In genomic region chr12:51900551-51900950, GRCm38 (mm10) we compare ENCODE assay signal across 15 mouse cellular contexts.
A peak's percentile ranks its signal among the peaks of the same experiment; 100 is the strongest.
DNase-seq lines count a peak whose midpoint lies in the region; ATAC-seq and TF ChIP-seq lines count a peak whose summit lies in the region.
"Had no signal": no experiment of that assay in that cellular context is flagged by ENCODE, and none has a peak within 500 bp of the region (broad histone marks: within the 10 kb centered on the region; RNA-seq: fewer than 3 reads in every experiment).

No protein-coding gene starts in this region.

- H3K4me1 ChIP-seq in hindbrain, postnatal 0 days (ENCODE audit: insufficient read depth, low read length), result no peaks in the 10 kb centered on the region
- H3K4me1 ChIP-seq in hindbrain, embryonic 12.5 days, result no peaks in the 10 kb centered on the region
- H3K4me1 ChIP-seq in forebrain, postnatal 0 days (ENCODE audit: insufficient read depth), result no peaks in the 10 kb centered on the region
- H3K4me1 ChIP-seq in heart, adult 2 months (ENCODE audit: control insufficient read depth, insufficient read depth, low read length), result no peaks in the 10 kb centered on the region
- H3K4me1 ChIP-seq: hindbrain, embryonic 15.5 days; limb, embryonic 12.5 days had no signal

- H3K27me3 ChIP-seq in hindbrain, postnatal 0 days (ENCODE audit: insufficient read depth, low read length), result no peaks in the 10 kb centered on the region
- H3K27me3 ChIP-seq in hindbrain, embryonic 12.5 days, result no peaks in the 10 kb centered on the region
- no peaks in the 10 kb centered on the region for H3K27me3 ChIP-seq in forebrain, postnatal 0 days (ENCODE audit: insufficient read depth, low read length)
- no peaks in the 10 kb centered on the region for H3K27me3 ChIP-seq in heart, adult 2 months (ENCODE audit: control insufficient read depth, insufficient read depth, low read length)
- H3K27me3 ChIP-seq: heart, embryonic 13.5 days; hindbrain, embryonic 15.5 days; limb, embryonic 12.5 days had no signal

- peak; percentile 55 for DNase-seq in hindbrain, postnatal 0 days (ENCODE audit: low spot score)
- DNase-seq in forebrain, postnatal 0 days, result peak; percentile 78
- peak; percentile 42 for DNase-seq in layer of hippocampus, adult 9-10 months (ENCODE audit: low spot score)
- DNase-seq in right cerebral cortex, postnatal 14 days, result peak; percentile 24
- no peak for DNase-seq in heart, postnatal 14 days
- DNase-seq in heart, adult 2 months, result no peak
- DNase-seq: gastrocnemius, postnatal 10 days; lung, adult 18-20 months; thymus, postnatal 4 days had no signal

- peaks cover 9% of the 10 kb centered on the region; the same call in 1 of the 2 replicates for H3K36me3 ChIP-seq in hindbrain, postnatal 0 days (ENCODE audit: insufficient read depth, low read length)
- peaks cover 20% of the 10 kb centered on the region for H3K36me3 ChIP-seq in hindbrain, embryonic 12.5 days
- peaks cover 11% of the 10 kb centered on the region; the same call in 1 of the 2 replicates for H3K36me3 ChIP-seq in forebrain, postnatal 0 days (ENCODE audit: insufficient read depth)
- H3K36me3 ChIP-seq in heart, adult 2 months (ENCODE audit: control insufficient read depth, insufficient read depth, low read length), result no peaks in the 10 kb centered on the region

- H3K9ac ChIP-seq in hindbrain, postnatal 0 days (replicated peaks; ENCODE audit: low read length), result no peak overlapping the region
- no peak overlapping the region for H3K9ac ChIP-seq in hindbrain, embryonic 12.5 days
- no peak overlapping the region for H3K9ac ChIP-seq in forebrain, postnatal 0 days
- H3K9ac ChIP-seq in heart, adult 2 months (ENCODE audit: low read depth, low read length), result no peak overlapping the region
- H3K9ac ChIP-seq: heart, embryonic 13.5 days; hindbrain, embryonic 15.5 days; limb, embryonic 12.5 days had no signal

- WGBS in hindbrain, postnatal 0 days, result 64% methylated on average over 7 of the region's 7 CpGs
- WGBS in hindbrain, embryonic 12.5 days, result 90% methylated on average over 7 of the region's 7 CpGs
- 52% methylated on average over 7 of the region's 7 CpGs for WGBS in forebrain, postnatal 0 days
- WGBS in heart, adult 2 months, result 86% methylated on average over 7 of the region's 7 CpGs

- TF ChIP-seq CTCF in hindbrain, postnatal 0 days (IDR thresholded peaks at IDR 0.05; ENCODE audit: low read depth), result no peak; the same call in 1 of the 2 replicates
- TF ChIP-seq CTCF in forebrain, postnatal 0 days (IDR thresholded peaks at IDR 0.05; ENCODE audit: low read depth), result no peak
- TF ChIP-seq CTCF in heart, adult 2 months (IDR thresholded peaks at IDR 0.05), result no peak

- H3K4me2 ChIP-seq in hindbrain, postnatal 0 days (ENCODE audit: low read depth, low read length), result no peak overlapping the region
- no peak overlapping the region for H3K4me2 ChIP-seq in hindbrain, embryonic 12.5 days (replicated peaks)
- H3K4me2 ChIP-seq in forebrain, postnatal 0 days (ENCODE audit: low read depth), result no peak overlapping the region
- H3K4me2 ChIP-seq: heart, embryonic 13.5 days; hindbrain, embryonic 15.5 days; limb, embryonic 12.5 days had no signal

- peak; percentile 89 for ATAC-seq in hindbrain, postnatal 0 days
- no peak for ATAC-seq in hindbrain, embryonic 12.5 days (ENCODE audit: low FRiP score)
- ATAC-seq in forebrain, postnatal 0 days, result peak; percentile 97
- no peak for ATAC-seq in granulocyte monocyte progenitor cell, adult 5-6 weeks (replicated peaks; ENCODE audit: poor library complexity, severe bottlenecking)

- TF ChIP-seq EP300 in heart, adult 2 months (IDR thresholded peaks at IDR 0.05; ENCODE audit: insufficient read depth, low read depth, low read length), result no peak

- no peak for TF ChIP-seq POLR2A in heart, adult 2 months (IDR thresholded peaks at IDR 0.05; ENCODE audit: insufficient read depth, low read depth, low read length)

- no peak overlapping the region for H3K4me3 ChIP-seq in hindbrain, postnatal 0 days (ENCODE audit: low read length)
- H3K4me3 ChIP-seq in hindbrain, embryonic 12.5 days, result no peak overlapping the region
- H3K4me3 ChIP-seq in forebrain, postnatal 0 days (ENCODE audit: low read depth, low read length), result no peak overlapping the region
- no peak overlapping the region for H3K4me3 ChIP-seq in heart, adult 2 months
- H3K4me3 ChIP-seq: heart, embryonic 13.5 days; hindbrain, embryonic 15.5 days; limb, embryonic 12.5 days had no signal

- H3K9me3 ChIP-seq in hindbrain, postnatal 0 days (ENCODE audit: low read length), result no peaks in the 10 kb centered on the region
- H3K9me3 ChIP-seq in hindbrain, embryonic 12.5 days (replicated peaks), result no peaks in the 10 kb centered on the region
- H3K9me3 ChIP-seq in forebrain, postnatal 0 days (ENCODE audit: low read length), result no peaks in the 10 kb centered on the region
- H3K9me3 ChIP-seq: heart, embryonic 13.5 days; hindbrain, embryonic 15.5 days had no signal

- no peaks in the 10 kb centered on the region for H3K79me2 ChIP-seq in heart, adult 2 months (replicated peaks; ENCODE audit: control insufficient read depth, insufficient read depth, low read length)

- intact Hi-C loops in heart, postnatal 14 days (cut with DNase I), result no loop called here
- intact Hi-C loops in heart, adult 2 months (cut with DNase I), result no loop called here

- H3K27ac ChIP-seq in hindbrain, postnatal 0 days, result no peak overlapping the region; the same call in 1 of the 2 replicates
- H3K27ac ChIP-seq in hindbrain, embryonic 12.5 days, result no peak overlapping the region
- H3K27ac ChIP-seq in forebrain, postnatal 0 days (ENCODE audit: low read depth, low read length), result no peak overlapping the region
- H3K27ac ChIP-seq in heart, adult 2 months, result no peak overlapping the region
- H3K27ac ChIP-seq: heart, embryonic 13.5 days; hindbrain, embryonic 15.5 days; limb, embryonic 12.5 days; stomach, postnatal 0 days had no signal

Comparison
In these comparisons a context has a peak if more than half of its experiments do, and no peak if none do; other contexts are left out.
1. ATAC-seq: peak in hindbrain, postnatal 0 days (single experiment) and forebrain, postnatal 0 days (single experiment); none in hindbrain, embryonic 12.5 days (single experiment) and granulocyte monocyte progenitor cell, adult 5-6 weeks (single experiment).
2. DNase-seq: peak in hindbrain, postnatal 0 days (single experiment), forebrain, postnatal 0 days (single experiment), layer of hippocampus, adult 9-10 months (single experiment) and right cerebral cortex, postnatal 14 days (single experiment); none in heart, postnatal 14 days (0 of 2) and heart, adult 2 months (0 of 2).